Mouse (Mus musculus) midbrain, embryonic 10.5 days (tissue): Measurements from ENCODE around the gene Mrgprx1. TPM values are rescaled to one million over a fixed set of nuclear protein-coding genes. Genes with fewer than 3 reads are reported as not detected.

Experiments
- DNase-seq: peaks from one replicate; pipeline ENCODE4 v3.0.0-alpha.2; 2017; ENCODE audit warnings: low spot score
- H3K27ac ChIP-seq: fragments of 300-500 bp; sonication (generic); replicated peaks from 2 replicates; pipeline ENCODE4 v1.5.1; 2016; ENCODE audit warnings: mild to moderate bottlenecking
- H3K27me3 ChIP-seq: fragments of 300-500 bp; sonication (generic); 2 replicates; pipeline ENCODE4 v1.6.1; 2016; ENCODE audit warnings: low read depth, mild to moderate bottlenecking; ENCODE audit not compliant: poor library complexity, severe bottlenecking
- H3K36me3 ChIP-seq: fragments of 300-500 bp; sonication (generic); 2 replicates; pipeline ENCODE4 v1.6.1; 2016; ENCODE audit warnings: mild to moderate bottlenecking, moderate library complexity
- H3K4me1 ChIP-seq: fragments of 300-500 bp; sonication (generic); 2 replicates; pipeline ENCODE4 v1.6.1; 2016
- H3K4me3 ChIP-seq: fragments of 300-500 bp; sonication (generic); 2 replicates; pipeline ENCODE4 v1.5.1; 2016; ENCODE audit warnings: mild to moderate bottlenecking, moderate library complexity
- H3K9me3 ChIP-seq: fragments of 300-500 bp; sonication (generic); replicated peaks from 2 replicates; pipeline ENCODE4 v1.6.1; 2016; ENCODE audit warnings: mild to moderate bottlenecking
- WGBS: fragments of 180-500 bp; shearing (Covaris S2); methylation state at CpG from one replicate; pipeline ENCODE4 v1.1.7; 2016; 5-methylcytosine and 5-hydroxymethylcytosine counted together
- polyA plus RNA-seq: library from polyadenylated mRNA; unstranded; fragments of >200 nt; fragmentation: Nextera tagmentation; extraction: Ambion mirVana; gene quantifications from 2 replicates; pipeline ENCODE4 v1.2.1, GENCODE M21; 2016

Gene Mrgprx1
- polyA plus RNA-seq: not detected in 2 replicates

DNA sequence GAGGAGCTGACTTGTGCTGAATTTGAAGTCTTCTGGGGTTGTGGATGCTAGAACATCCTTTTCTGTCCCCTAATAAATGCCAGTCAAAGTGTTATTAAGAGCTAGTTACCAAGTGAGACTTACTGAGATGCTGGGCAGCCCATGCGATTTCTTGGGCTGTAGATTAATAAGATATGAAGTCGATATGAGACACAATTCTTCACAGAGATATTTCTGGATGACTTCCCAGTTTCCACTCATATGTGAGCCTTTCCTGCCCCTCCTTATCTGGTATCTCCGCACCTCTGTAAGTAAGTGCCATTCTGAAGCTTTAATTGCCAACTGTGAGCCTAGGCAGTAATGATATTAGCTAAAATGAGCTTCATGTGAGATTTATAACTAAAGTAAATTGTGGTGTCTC lies at the start of gene Mrgprx1:
TSS of gene Mrgprx1 (minus strand) at position 101 of the 400 bp plus-strand sequence.
- 88% methylated on average over 3 of the region's 3 CpGs for WGBS

DNA sequence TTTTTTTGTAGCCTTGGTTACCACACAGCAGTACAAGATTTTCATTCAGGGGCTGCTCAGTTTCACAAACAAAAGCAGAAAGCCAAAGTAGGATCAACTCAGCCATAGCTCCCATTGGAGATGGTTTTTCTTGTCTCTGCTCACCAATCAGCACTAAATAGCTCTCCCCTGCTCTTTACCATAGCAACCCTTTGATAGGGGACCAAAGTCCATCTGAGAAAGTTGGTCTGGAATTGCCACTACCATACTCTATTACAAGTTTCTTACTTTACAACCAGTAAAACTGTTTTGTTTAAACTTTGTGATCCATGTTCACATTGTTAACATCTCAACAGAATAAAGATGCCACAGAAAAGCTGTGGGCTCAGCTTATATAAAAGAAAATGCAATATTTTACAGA lies 48.1 kb upstream of the Mrgprx1 start:
- no peak for DNase-seq
- no peak overlapping the region for H3K4me3 ChIP-seq
- H3K4me1 ChIP-seq: no peaks in the 10 kb centered on the region
- H3K27me3 ChIP-seq: no peaks in the 10 kb centered on the region
- no peak overlapping the region for H3K27ac ChIP-seq
- no peaks in the 10 kb centered on the region for H3K9me3 ChIP-seq
- H3K36me3 ChIP-seq: no peaks in the 10 kb centered on the region

More for the DNA sequence above, at the start of gene Mrgprx1:
- no peak within 1 kb of the TSS for H3K27ac ChIP-seq
- H3K9me3 ChIP-seq: no peaks in the 10 kb centered on the region
- no peaks in the 10 kb centered on the region for H3K36me3 ChIP-seq
- peaks cover 8% of the 10 kb centered on the region for H3K4me1 ChIP-seq
- no peaks in the 10 kb centered on the region for H3K27me3 ChIP-seq
- DNase-seq: no peak
- H3K4me3 ChIP-seq: no peak within 1 kb of the TSS

DNA sequence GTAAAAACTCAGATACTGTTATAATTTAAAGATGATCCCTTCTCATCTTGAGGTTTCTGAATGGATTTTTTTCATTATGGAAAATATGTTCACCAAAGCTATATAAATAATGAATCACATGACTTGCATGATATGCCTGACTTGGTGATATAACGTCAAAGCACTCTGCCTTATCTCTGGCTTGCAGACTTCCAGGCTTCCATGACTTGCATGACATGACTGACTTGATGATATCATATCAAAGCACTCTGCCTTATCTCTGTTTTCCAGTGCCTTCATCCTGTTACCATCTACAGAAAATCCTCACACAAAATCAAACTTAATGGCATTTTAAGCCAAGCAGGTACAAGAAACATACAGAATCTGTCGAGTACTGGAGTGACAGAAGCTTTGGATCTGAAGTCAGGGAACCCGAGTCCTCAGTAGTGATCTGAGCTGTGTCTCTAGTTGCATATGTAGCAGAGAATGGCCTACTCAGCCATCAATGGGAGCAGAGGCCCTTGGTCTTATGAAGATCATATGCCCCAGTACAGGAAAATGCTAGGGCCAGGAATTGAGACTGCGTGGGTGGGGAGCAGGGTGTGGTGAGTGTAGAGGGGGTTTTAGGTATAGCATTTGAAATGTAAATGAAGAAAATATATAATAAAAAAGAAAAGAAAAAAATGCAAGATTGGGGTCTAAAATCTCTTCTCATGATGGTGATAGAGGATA lies 19.2 kb upstream of the Mrgprx1 start:
- Histone ChIP-seq H3K4me3 (no peak overlapping the region), H3K27me3 (no peaks in the 10 kb centered on the region), H3K4me1 (no peaks in the 10 kb centered on the region), H3K27ac (no peak overlapping the region), H3K36me3 (no peaks in the 10 kb centered on the region), H3K9me3 (no peaks in the 10 kb centered on the region)
- 83% methylated on average over 4 of the region's 4 CpGs for WGBS
- DNase-seq: no peak

DNA sequence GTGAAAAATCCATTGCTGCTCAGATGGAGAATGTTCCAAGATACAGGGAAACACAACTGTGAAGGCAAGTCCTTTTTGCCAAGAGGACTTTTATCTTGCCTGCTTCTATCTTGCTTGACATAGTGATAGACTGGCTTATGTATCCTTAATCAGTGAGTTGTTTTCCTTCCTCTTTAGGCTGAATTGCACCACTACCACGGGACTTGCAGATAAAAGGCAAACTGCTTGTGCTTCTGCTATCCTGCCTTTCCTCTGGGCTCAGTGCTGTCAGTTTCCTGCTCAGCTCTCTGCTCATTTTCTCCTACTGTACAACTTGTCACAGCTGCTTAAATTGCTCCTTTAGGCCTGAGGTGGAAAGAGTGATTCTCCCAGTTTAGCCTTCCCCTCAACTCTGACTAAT lies 16.6 kb upstream of the Mrgprx1 start:
- WGBS: 85% methylated on average over 1 of the region's 1 CpGs
- Histone ChIP-seq H3K4me3 (no peak overlapping the region), H3K27ac (no peak overlapping the region), H3K9me3 (no peaks in the 10 kb centered on the region), H3K4me1 (no peaks in the 10 kb centered on the region; the same call in 1 of the 2 replicates), H3K36me3 (no peaks in the 10 kb centered on the region), H3K27me3 (no peaks in the 10 kb centered on the region)
- DNase-seq: no peak

DNA sequence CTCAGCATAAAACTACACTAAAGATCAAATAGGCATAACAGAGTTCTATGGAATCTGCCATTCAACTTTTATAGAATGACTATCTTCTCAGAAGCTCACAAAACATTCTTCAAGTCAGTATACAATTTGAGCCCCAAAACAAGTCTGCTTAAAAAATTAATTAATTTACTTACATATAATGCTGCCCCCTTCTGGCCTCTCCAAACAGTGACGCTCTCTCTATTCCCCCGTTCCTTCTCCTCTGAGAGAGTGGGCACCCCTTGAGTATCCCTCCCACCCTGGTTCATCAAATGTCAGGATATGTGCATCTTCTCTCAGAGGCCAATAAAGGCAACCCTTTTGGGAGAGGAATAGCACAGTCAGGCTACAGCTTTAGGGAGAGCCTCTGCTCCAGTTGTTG lies 9.5 kb downstream of the Mrgprx1 start:
- WGBS: 43% methylated on average over 2 of the region's 2 CpGs
- Histone ChIP-seq H3K4me1 (peaks cover 4% of the 10 kb centered on the region), H3K36me3 (no peaks in the 10 kb centered on the region), H3K27ac (no peak overlapping the region), H3K9me3 (no peaks in the 10 kb centered on the region), H3K27me3 (no peaks in the 10 kb centered on the region), H3K4me3 (no peak overlapping the region)
- DNase-seq: no peak

DNA sequence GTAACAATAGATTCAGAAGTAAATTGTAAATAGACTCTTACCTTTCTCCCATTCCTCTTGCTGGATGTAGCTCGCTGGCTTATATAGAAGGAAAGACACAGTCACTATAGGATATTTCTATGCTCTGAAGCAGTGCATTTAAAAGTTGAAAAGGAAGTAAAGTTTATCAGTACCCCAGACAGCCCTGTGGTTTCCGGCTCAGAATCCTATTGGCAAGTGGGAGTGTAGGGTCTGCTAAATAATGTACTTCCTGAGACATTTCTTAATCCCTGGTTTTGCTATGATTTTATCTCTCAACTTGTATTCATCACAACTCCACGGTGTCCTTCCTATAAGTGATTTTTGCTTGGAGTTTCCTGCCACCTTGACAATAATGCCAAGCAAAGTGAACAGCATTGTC lies 31.7 kb downstream of the Mrgprx1 start:
- no peak for DNase-seq
- WGBS: 87% methylated on average over 3 of the region's 3 CpGs
- Histone ChIP-seq H3K27ac (no peak overlapping the region), H3K4me1 (no peaks in the 10 kb centered on the region), H3K27me3 (no peaks in the 10 kb centered on the region), H3K36me3 (no peaks in the 10 kb centered on the region), H3K4me3 (no peak overlapping the region), H3K9me3 (0 out of 2 replicates have a peak, but pooled peaks cover 3% of the 10 kb centered on the region)

DNA sequence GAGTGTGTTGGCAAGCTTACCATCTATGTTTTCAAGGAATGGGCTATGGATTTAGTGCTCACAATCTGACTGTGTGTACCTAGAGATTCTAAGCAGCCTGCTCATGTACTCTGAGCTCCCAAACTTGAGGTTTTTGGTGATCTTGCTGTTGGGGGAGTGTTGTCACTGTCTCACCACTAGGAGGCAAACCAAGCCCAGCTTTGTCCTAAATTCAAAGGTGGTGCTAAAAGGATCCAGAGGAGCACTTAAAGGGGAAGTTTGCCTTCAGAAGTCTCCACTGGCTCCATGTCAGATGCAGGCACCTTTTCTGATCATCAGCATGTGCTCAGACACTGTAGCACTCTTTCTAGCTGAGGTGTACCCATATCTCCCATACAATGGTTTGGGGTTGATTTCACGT lies 40.6 kb downstream of the Mrgprx1 start:
- WGBS: 63% methylated on average over 1 of the region's 1 CpGs
- Histone ChIP-seq H3K36me3 (no peaks in the 10 kb centered on the region), H3K9me3 (no peaks in the 10 kb centered on the region), H3K27me3 (no peaks in the 10 kb centered on the region), H3K4me1 (no peaks in the 10 kb centered on the region), H3K4me3 (no peak overlapping the region), H3K27ac (no peak overlapping the region)
- DNase-seq: peak; percentile 12

DNA sequence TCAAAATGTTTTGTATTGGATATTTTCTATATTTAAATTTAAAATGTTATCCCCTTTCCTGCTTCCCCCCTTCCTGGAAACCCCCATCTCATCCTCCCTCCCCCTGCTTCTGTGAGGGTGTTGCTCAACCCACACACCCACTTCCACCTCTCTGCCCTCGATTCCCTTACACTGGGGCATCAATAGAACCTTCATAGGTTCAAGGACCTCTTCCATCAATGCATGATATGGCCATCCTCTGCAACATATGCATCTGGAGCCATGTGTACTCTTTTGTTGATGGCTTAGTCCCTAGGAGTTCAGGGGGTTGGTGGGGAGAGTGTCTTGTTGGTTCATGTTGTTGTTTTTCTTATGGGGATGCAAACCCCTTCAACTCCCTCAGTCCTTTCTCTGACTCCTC lies 45.4 kb downstream of the Mrgprx1 start, which contains the start of gene Mrgpra4:
TSS of gene Mrgpra4 (minus strand) at position 101 of the 400 bp plus-strand sequence.
- Histone ChIP-seq H3K4me1 (no peaks in the 10 kb centered on the region), H3K9me3 (no peaks in the 10 kb centered on the region; the same call in 1 of the 2 replicates), H3K4me3 (no peak within 1 kb of the TSS), H3K36me3 (no peaks in the 10 kb centered on the region), H3K27me3 (no peaks in the 10 kb centered on the region), H3K27ac (no peak within 1 kb of the TSS)
- DNase-seq: no peak
- WGBS: 76% methylated on average over 1 of the region's 1 CpGs

Other genes starting within 250 kb of the Mrgprx1 start
- not detected in 2 replicates for gene Mrgpra4, start 45.5 kb downstream of the Mrgprx1 start, polyA plus RNA-seq
- gene Mrgprb5, start 141.4 kb upstream of the Mrgprx1 start, polyA plus RNA-seq: not detected in 2 replicates
- not detected in 2 replicates for gene Mrgprb4, start 171.7 kb upstream of the Mrgprx1 start, polyA plus RNA-seq